Mouse (Mus musculus): ENCODE data around the gene Rbmxl2. TPM values are rescaled to one million over a fixed set of nuclear protein-coding genes. Genes with fewer than 3 reads are reported as not detected.

The Rbmxl2 gene
- polyA plus RNA-seq, 1 experiment from 2014 or later: not detected

DNA sequence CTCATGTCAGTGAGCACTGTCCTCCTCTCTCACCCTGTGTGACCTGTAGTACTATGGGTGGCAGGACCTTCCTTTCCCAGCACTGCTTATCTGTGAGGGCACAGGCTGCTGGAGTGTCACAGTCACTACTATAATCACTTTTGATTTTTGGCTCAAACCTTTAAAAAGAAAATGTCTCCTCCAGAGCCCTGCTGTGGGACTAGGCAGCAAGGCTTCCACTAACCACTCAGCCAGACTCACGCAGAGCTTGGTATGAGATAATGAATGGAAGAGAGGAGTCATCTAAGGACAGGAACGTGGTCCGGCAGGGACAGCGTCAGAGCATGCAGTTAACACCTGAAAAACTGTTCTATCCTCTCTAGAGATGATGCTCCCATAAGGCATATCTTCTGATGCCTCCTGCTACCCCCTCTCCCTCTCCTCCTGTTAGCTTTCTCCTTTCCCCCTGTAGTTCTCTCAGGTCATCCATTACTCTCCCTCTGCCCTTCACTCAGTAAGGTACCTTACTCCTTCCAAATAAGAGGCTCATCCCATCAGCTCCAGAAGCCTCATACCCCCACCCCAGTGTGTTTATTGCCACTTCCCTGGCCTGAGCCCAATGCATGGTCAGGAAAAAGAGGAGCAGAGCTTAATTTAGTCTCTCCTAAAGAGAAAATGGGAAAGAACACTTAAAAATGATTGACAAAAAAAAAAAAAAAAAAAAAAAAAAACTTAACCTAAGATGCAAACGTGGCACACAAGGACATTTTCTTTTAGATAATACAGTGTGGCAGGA, 41.2 kb downstream of the Rbmxl2 start:
- 75% methylated on average over 5 of the region's 5 CpGs for WGBS
- no peak for ATAC-seq (ENCODE audit: insufficient number of reproducible peaks, insufficient read depth, low FRiP score, low TSS enrichment, low read depth)
- Histone ChIP-seq H3K9me3 (no peaks in the 10 kb centered on the region), H3K9ac (replicated peaks) (no peak overlapping the region), H3K36me3 (no peaks in the 10 kb centered on the region), H3K4me1 (replicated peaks) (no peaks in the 10 kb centered on the region), H3K4me3 (replicated peaks) (no peak overlapping the region), H3K27me3 (no peaks in the 10 kb centered on the region), H3K4me2 (no peak overlapping the region), H3K27ac (no peak overlapping the region)

DNA sequence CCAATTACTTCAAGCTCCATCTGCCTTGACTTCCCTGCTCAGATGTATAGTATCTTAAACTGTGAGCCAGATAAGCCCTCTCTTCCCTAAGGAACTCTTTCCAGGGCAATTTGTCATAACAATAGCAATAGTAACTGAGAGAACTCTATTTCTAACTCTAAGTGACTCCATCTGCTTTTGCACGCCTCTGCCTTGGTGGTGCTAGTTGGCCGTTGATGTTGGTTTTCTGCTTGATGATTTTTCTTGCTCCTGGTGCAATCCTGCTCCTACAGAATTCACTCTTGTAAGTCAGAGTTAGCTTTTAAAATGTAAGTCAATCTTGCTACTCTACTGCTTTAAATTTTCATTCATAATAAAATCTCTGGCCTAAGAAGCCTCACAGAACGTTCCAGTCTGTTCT, 44.1 kb downstream of the Rbmxl2 start:
- no peak overlapping the region for H3K4me3 ChIP-seq (replicated peaks)
- H3K27ac ChIP-seq: no peak overlapping the region
- ATAC-seq (ENCODE audit: insufficient number of reproducible peaks, insufficient read depth, low FRiP score, low TSS enrichment, low read depth): no peak
- H3K4me1 ChIP-seq (replicated peaks): no peaks in the 10 kb centered on the region
- no peaks in the 10 kb centered on the region for H3K9me3 ChIP-seq
- no peaks in the 10 kb centered on the region for H3K27me3 ChIP-seq
- H3K4me2 ChIP-seq: no peak overlapping the region
- WGBS: 91% methylated on average over 3 of the region's 3 CpGs
- no peaks in the 10 kb centered on the region for H3K36me3 ChIP-seq
- no peak overlapping the region for H3K9ac ChIP-seq (replicated peaks)

DNA sequence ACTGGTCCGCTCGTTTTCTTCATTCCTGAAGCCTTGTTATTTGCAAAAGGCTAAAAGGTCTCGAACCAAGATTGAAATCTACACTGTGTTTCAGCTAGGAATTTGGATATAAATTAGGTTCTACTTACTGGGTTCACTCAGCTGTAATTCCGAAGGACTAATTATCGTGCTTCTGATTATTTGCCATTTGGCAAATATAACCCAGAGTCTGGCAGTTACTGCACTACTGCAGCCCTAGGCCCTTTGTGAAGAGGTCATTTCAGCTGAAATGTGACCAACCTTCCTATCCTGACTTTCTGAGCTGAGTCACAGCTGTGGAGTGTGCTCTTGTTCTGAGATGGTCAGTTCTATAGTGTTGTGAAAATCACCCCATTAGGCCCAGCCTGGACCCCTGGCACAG, 50.7 kb downstream of the Rbmxl2 start:
- Histone ChIP-seq H3K9ac (replicated peaks) (no peak overlapping the region), H3K36me3 (no peaks in the 10 kb centered on the region), H3K4me1 (replicated peaks) (no peaks in the 10 kb centered on the region), H3K9me3 (no peaks in the 10 kb centered on the region), H3K27me3 (no peaks in the 10 kb centered on the region), H3K27ac (no peak overlapping the region), H3K4me2 (no peak overlapping the region), H3K4me3 (replicated peaks) (no peak overlapping the region)
- 76% methylated on average over 5 of the region's 5 CpGs for WGBS
- ATAC-seq (ENCODE audit: insufficient number of reproducible peaks, insufficient read depth, low FRiP score, low TSS enrichment, low read depth): no peak

Other genes with a start within 250 kb of the Rbmxl2 start
- gene Olfr6, start 245.5 kb upstream of the Rbmxl2 start, polyA plus RNA-seq (2016; fragmentation: Nextera tagmentation; extraction: Ambion mirVana): not detected in 2 replicates
- not detected in 2 replicates for gene Olfr711, start 234.0 kb upstream of the Rbmxl2 start, polyA plus RNA-seq (2016; fragmentation: Nextera tagmentation; extraction: Ambion mirVana)
- not detected in 2 replicates for gene Olfr2, start 203.4 kb upstream of the Rbmxl2 start, polyA plus RNA-seq (2016; fragmentation: Nextera tagmentation; extraction: Ambion mirVana)
- not detected in 2 replicates for gene Olfr713, start 178.3 kb upstream of the Rbmxl2 start, polyA plus RNA-seq (2016; fragmentation: Nextera tagmentation; extraction: Ambion mirVana)
- gene Olfr714, start 138.5 kb upstream of the Rbmxl2 start, polyA plus RNA-seq (2016; fragmentation: Nextera tagmentation; extraction: Ambion mirVana): not detected in 2 replicates
- gene Olfr17, start 116.2 kb upstream of the Rbmxl2 start, polyA plus RNA-seq (2016; fragmentation: Nextera tagmentation; extraction: Ambion mirVana): not detected in 2 replicates
- gene Olfr715b, start 99.1 kb upstream of the Rbmxl2 start, polyA plus RNA-seq (2016; fragmentation: Nextera tagmentation; extraction: Ambion mirVana): not detected in 2 replicates
- not detected in 2 replicates for gene Olfr715, start 78.4 kb upstream of the Rbmxl2 start, polyA plus RNA-seq (2016; fragmentation: Nextera tagmentation; extraction: Ambion mirVana)
- gene Olfr716, start 71.1 kb upstream of the Rbmxl2 start, polyA plus RNA-seq (2016; fragmentation: Nextera tagmentation; extraction: Ambion mirVana): not detected in 2 replicates
- gene Nlrp14, start 42.5 kb upstream of the Rbmxl2 start, polyA plus RNA-seq (2016; fragmentation: Nextera tagmentation; extraction: Ambion mirVana): not detected in 2 replicates
- 3.1 and 3.2 TPM in 2 replicates for gene Syt9, start 161.3 kb downstream of the Rbmxl2 start, polyA plus RNA-seq (2016; fragmentation: Nextera tagmentation; extraction: Ambion mirVana)